Mouse (Mus musculus): ENCODE data around the gene Otud7b. TPM values are rescaled to one million over a fixed set of nuclear protein-coding genes. Genes with fewer than 3 reads are reported as not detected.

Otud7b gene
- polyA plus RNA-seq, 1 experiment, result 42.7 TPM

DNA sequence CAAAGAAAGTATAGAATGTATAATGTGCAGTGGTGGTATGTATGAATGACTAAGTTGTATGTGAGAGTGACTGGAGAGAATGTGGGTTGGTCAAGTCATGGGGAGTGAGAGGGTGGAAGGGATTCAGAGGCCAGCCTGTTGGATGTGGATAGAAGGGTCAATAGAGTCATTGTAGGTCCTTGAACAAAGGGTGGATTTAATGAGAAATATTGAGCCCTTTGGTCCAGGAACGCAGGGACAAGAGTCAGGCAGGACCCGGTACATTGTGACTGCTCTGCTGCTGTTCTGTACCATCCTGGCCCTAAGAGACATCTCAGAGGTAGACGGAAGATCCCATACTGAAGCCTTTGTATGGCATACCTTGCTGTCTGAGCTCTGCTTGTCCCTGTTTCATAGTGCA lies 4.0 kb downstream of the Otud7b start:
- H3K27me3 ChIP-seq (ENCODE audit: control insufficient read depth, insufficient read depth, low read length, poor library complexity, severe bottlenecking), result no peaks in the 10 kb centered on the region
- H3K4me1 ChIP-seq (ENCODE audit: control insufficient read depth, insufficient read depth, low read length), result no peaks in the 10 kb centered on the region
- H3K4me3 ChIP-seq (ENCODE audit: low read depth, low read length), result no peak overlapping the region
- no peak overlapping the region for H3K27ac ChIP-seq (ENCODE audit: insufficient read depth, low read length)
- no peak overlapping the region for H3K9ac ChIP-seq (ENCODE audit: low read depth, poor library complexity, severe bottlenecking)
- H3K9me3 ChIP-seq (replicated peaks; ENCODE audit: control insufficient read depth, insufficient read depth, low read length, poor library complexity, severe bottlenecking), result no peaks in the 10 kb centered on the region
- no peaks in the 10 kb centered on the region for H3K36me3 ChIP-seq (ENCODE audit: control insufficient read depth, insufficient read depth, low read length, poor library complexity, severe bottlenecking)
- TF ChIP-seq EP300 (IDR thresholded peaks at IDR 0.05; ENCODE audit: insufficient read depth, low read depth, low read length), result no peak
- no peak for TF ChIP-seq CTCF (IDR thresholded peaks at IDR 0.05; ENCODE audit: low read depth, low read length)
- TF ChIP-seq POLR2A (IDR thresholded peaks at IDR 0.05; ENCODE audit: insufficient read depth, low read length), result no peak

DNA sequence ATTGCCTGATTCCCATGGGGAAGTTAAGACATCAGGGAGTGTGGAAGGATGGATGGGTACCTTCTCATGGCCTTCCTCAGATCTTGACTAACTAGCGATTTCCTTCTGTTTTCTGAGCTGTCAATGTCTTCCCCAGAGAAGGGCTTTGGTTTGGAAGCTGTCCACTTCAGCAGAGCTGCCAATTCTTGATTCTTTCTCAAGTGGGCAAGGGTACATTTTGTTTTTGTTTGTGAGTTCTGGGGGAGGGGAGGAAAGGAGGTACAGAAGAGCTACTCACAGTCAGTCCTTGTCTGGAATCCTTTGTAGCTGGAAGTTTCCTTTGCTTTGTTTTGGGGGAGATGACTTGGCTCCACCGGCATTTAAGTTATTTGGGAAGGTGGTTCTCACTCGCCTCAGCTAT lies 8.9 kb downstream of the Otud7b start:
- Histone ChIP-seq H3K9me3 (replicated peaks; ENCODE audit: control insufficient read depth, insufficient read depth, low read length, poor library complexity, severe bottlenecking) (no peaks in the 10 kb centered on the region), H3K27ac (ENCODE audit: insufficient read depth, low read length) (no peak overlapping the region), H3K36me3 (ENCODE audit: control insufficient read depth, insufficient read depth, low read length, poor library complexity, severe bottlenecking) (peaks cover 2% of the 10 kb centered on the region; the same call in 1 of the 2 replicates), H3K27me3 (ENCODE audit: control insufficient read depth, insufficient read depth, low read length, poor library complexity, severe bottlenecking) (no peaks in the 10 kb centered on the region), H3K9ac (ENCODE audit: low read depth, poor library complexity, severe bottlenecking) (no peak overlapping the region), H3K4me1 (ENCODE audit: control insufficient read depth, insufficient read depth, low read length) (no peaks in the 10 kb centered on the region), H3K4me3 (ENCODE audit: low read depth, low read length) (no peak overlapping the region)
- TF ChIP-seq EP300 (IDR thresholded peaks at IDR 0.05; ENCODE audit: insufficient read depth, low read depth, low read length) (no peak), CTCF (IDR thresholded peaks at IDR 0.05; ENCODE audit: low read depth, low read length) (no peak), POLR2A (IDR thresholded peaks at IDR 0.05; ENCODE audit: insufficient read depth, low read length) (no peak)

GRCm38 (mm10) chr3:96118142-96118541 lies 13.8 kb downstream of the Otud7b start:
- Histone ChIP-seq H3K4me3 (ENCODE audit: low read depth, low read length) (no peak overlapping the region), H3K9ac (ENCODE audit: low read depth, poor library complexity, severe bottlenecking) (no peak overlapping the region), H3K9me3 (replicated peaks; ENCODE audit: control insufficient read depth, insufficient read depth, low read length, poor library complexity, severe bottlenecking) (no peaks in the 10 kb centered on the region), H3K27me3 (ENCODE audit: control insufficient read depth, insufficient read depth, low read length, poor library complexity, severe bottlenecking) (no peaks in the 10 kb centered on the region), H3K27ac (ENCODE audit: insufficient read depth, low read length) (no peak overlapping the region), H3K36me3 (ENCODE audit: control insufficient read depth, insufficient read depth, low read length, poor library complexity, severe bottlenecking) (peaks cover 2% of the 10 kb centered on the region; the same call in 1 of the 2 replicates), H3K4me1 (ENCODE audit: control insufficient read depth, insufficient read depth, low read length) (no peaks in the 10 kb centered on the region)
- TF ChIP-seq CTCF (IDR thresholded peaks at IDR 0.05; ENCODE audit: low read depth, low read length), result no peak
- no peak for TF ChIP-seq POLR2A (IDR thresholded peaks at IDR 0.05; ENCODE audit: insufficient read depth, low read length)
- no peak for TF ChIP-seq EP300 (IDR thresholded peaks at IDR 0.05; ENCODE audit: insufficient read depth, low read depth, low read length)

DNA sequence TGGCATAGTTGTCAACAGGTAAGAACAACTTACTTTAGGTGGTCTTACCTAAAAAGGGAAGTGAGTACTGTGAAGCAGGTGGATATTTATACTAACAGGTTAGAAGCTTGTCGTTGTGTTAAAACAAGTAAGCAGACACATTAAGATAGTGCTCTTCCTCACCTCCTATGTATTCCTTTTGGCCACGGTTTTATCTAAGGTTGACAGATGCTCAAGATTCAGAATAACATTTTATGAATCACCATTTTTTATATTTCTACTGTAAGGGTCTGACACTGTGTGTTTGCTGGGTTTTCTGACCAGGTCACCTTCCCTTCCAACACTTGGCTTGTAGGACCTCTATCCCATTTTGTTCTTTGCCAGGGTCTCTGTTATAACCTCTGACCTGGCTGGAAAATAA lies 14.4 kb downstream of the Otud7b start:
- Histone ChIP-seq H3K9ac (ENCODE audit: low read depth, poor library complexity, severe bottlenecking) (no peak overlapping the region), H3K27ac (ENCODE audit: insufficient read depth, low read length) (no peak overlapping the region), H3K4me1 (ENCODE audit: control insufficient read depth, insufficient read depth, low read length) (no peaks in the 10 kb centered on the region), H3K27me3 (ENCODE audit: control insufficient read depth, insufficient read depth, low read length, poor library complexity, severe bottlenecking) (no peaks in the 10 kb centered on the region), H3K36me3 (ENCODE audit: control insufficient read depth, insufficient read depth, low read length, poor library complexity, severe bottlenecking) (peaks cover 2% of the 10 kb centered on the region; the same call in 1 of the 2 replicates), H3K4me3 (ENCODE audit: low read depth, low read length) (no peak overlapping the region), H3K9me3 (replicated peaks; ENCODE audit: control insufficient read depth, insufficient read depth, low read length, poor library complexity, severe bottlenecking) (no peaks in the 10 kb centered on the region)
- TF ChIP-seq CTCF (IDR thresholded peaks at IDR 0.05; ENCODE audit: low read depth, low read length) (no peak), POLR2A (IDR thresholded peaks at IDR 0.05; ENCODE audit: insufficient read depth, low read length) (no peak), EP300 (IDR thresholded peaks at IDR 0.05; ENCODE audit: insufficient read depth, low read depth, low read length) (no peak)

DNA sequence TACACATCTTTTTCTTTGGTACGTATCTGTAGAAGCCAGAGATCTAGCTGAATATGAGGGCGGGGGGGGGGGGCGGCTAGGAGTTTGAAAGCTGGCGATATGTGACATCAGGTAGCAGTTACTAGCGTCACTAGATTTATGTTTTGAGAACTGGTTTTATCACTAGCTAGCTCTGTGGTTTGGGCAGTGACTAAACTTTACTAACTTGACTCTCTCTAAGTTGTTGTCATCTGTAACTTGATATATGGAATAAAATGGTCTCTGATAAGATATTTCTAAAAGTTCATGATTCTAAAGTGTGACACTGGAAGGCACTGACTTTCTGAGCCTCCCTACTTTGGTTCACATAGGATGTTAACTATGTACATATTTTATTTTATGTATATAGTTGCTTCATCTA lies 19.9 kb downstream of the Otud7b start:
- H3K4me3 ChIP-seq (ENCODE audit: low read depth, low read length), result no peak overlapping the region
- no peaks in the 10 kb centered on the region for H3K4me1 ChIP-seq (ENCODE audit: control insufficient read depth, insufficient read depth, low read length)
- no peak for TF ChIP-seq CTCF (IDR thresholded peaks at IDR 0.05; ENCODE audit: low read depth, low read length)
- TF ChIP-seq EP300 (IDR thresholded peaks at IDR 0.05; ENCODE audit: insufficient read depth, low read depth, low read length), result no peak
- TF ChIP-seq POLR2A (IDR thresholded peaks at IDR 0.05; ENCODE audit: insufficient read depth, low read length), result no peak
- no peaks in the 10 kb centered on the region for H3K27me3 ChIP-seq (ENCODE audit: control insufficient read depth, insufficient read depth, low read length, poor library complexity, severe bottlenecking)
- H3K27ac ChIP-seq (ENCODE audit: insufficient read depth, low read length), result no peak overlapping the region
- no peaks in the 10 kb centered on the region for H3K36me3 ChIP-seq (ENCODE audit: control insufficient read depth, insufficient read depth, low read length, poor library complexity, severe bottlenecking)
- no peak overlapping the region for H3K9ac ChIP-seq (ENCODE audit: low read depth, poor library complexity, severe bottlenecking)
- H3K9me3 ChIP-seq (replicated peaks; ENCODE audit: control insufficient read depth, insufficient read depth, low read length, poor library complexity, severe bottlenecking), result no peaks in the 10 kb centered on the region

DNA sequence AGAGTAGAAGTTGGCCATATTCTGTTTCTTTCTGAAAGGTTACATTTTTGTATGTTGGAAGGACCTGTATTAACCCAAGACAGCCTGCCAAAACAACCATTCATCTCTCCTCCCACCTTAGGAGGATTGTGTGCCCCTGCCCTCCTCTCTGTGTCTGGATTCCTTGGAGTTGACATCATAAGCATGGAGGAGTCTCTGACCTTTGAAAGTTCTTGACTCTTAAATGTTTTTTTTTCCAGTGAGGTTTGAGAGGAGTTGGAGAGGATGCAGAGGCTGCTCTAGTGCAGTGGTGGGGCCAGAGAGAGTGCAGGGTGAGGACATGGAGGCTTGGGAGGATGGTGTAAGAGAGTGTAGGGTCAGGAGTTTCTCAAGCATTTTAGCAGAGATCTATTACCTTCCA lies 23.8 kb downstream of the Otud7b start:
- Histone ChIP-seq H3K4me1 (ENCODE audit: control insufficient read depth, insufficient read depth, low read length) (no peaks in the 10 kb centered on the region), H3K27ac (ENCODE audit: insufficient read depth, low read length) (no peak overlapping the region)

More for the DNA sequence above, 23.8 kb downstream of the Otud7b start:
- TF ChIP-seq CTCF (IDR thresholded peaks at IDR 0.05; ENCODE audit: low read depth, low read length), result no peak
- TF ChIP-seq POLR2A (IDR thresholded peaks at IDR 0.05; ENCODE audit: insufficient read depth, low read length), result no peak
- TF ChIP-seq EP300 (IDR thresholded peaks at IDR 0.05; ENCODE audit: insufficient read depth, low read depth, low read length), result no peak
- Histone ChIP-seq H3K36me3 (ENCODE audit: control insufficient read depth, insufficient read depth, low read length, poor library complexity, severe bottlenecking) (no peaks in the 10 kb centered on the region), H3K4me3 (ENCODE audit: low read depth, low read length) (no peak overlapping the region), H3K9me3 (replicated peaks; ENCODE audit: control insufficient read depth, insufficient read depth, low read length, poor library complexity, severe bottlenecking) (no peaks in the 10 kb centered on the region), H3K9ac (ENCODE audit: low read depth, poor library complexity, severe bottlenecking) (no peak overlapping the region), H3K27me3 (ENCODE audit: control insufficient read depth, insufficient read depth, low read length, poor library complexity, severe bottlenecking) (no peaks in the 10 kb centered on the region)
